Mouse (Mus musculus) brain, embryonic 14.5 days (tissue): ENCODE measurements around the gene Ccdc162.
"Not testable (repeated sequence)": the region's sequence is repeated elsewhere in the genome, so short reads cannot be mapped to it uniquely, and the experiment has no call there.

Experiments used
- CTCF ChIP-seq: fragments of 200-500 bp; IDR thresholded peaks from 2 replicates; pipeline ENCODE4 v1.5.1; 2012; ENCODE audit warnings: inconsistent platforms, mild to moderate bottlenecking, moderate library complexity, borderline replicate concordance; ENCODE audit not compliant: insufficient read depth, insufficient read length; ENCODE audit errors: extremely low read depth
- POLR2A ChIP-seq: fragments of 200-500 bp; IDR thresholded peaks from 2 replicates; pipeline ENCODE4 v1.6.1; 2012; ENCODE audit warnings: mild to moderate bottlenecking, inconsistent platforms, borderline replicate concordance; ENCODE audit not compliant: poor library complexity, insufficient read depth, insufficient read length, severe bottlenecking; ENCODE audit errors: extremely low read depth

- not testable (repeated sequence) for TF ChIP-seq POLR2A, CTCF
These were observed 60.8 kb downstream of the Ccdc162 start for GRCm38 (mm10) chr10:41655684-41656083.
